Mouse (Mus musculus) urinary bladder, postnatal 10 days (tissue): ENCODE results near the gene Arhgap17.

Experiments used
- DNase-seq: peaks from one replicate; pipeline ENCODE4 v3.0.0; 2022; ENCODE audit warnings: low spot score

Gene Arhgap17

GRCm38 (mm10) chr7:123368778-123369746, 653 bp downstream of the Arhgap17 start:
- DNase-seq: peak; percentile 21

DNA sequence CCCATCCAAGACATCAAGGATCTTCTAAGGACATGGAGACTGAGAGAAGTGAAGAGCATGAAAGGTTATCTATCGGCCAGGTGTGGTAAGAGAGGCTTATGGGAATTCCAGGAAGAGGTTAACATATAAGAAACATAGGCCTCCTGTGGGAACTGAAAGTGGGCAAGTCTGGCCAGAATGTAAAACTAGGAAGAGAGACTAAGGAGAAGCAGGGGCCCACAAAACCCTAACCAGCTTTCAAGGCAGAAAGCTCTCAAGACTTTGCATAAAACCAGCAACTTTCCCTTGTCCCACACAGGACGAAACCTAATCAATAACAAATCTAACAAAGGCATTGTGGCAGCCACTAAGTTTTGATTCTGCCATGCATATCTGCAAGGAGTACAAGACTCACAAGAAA, 1.5 kb downstream of the Arhgap17 start:
- DNase-seq: no peak

DNA sequence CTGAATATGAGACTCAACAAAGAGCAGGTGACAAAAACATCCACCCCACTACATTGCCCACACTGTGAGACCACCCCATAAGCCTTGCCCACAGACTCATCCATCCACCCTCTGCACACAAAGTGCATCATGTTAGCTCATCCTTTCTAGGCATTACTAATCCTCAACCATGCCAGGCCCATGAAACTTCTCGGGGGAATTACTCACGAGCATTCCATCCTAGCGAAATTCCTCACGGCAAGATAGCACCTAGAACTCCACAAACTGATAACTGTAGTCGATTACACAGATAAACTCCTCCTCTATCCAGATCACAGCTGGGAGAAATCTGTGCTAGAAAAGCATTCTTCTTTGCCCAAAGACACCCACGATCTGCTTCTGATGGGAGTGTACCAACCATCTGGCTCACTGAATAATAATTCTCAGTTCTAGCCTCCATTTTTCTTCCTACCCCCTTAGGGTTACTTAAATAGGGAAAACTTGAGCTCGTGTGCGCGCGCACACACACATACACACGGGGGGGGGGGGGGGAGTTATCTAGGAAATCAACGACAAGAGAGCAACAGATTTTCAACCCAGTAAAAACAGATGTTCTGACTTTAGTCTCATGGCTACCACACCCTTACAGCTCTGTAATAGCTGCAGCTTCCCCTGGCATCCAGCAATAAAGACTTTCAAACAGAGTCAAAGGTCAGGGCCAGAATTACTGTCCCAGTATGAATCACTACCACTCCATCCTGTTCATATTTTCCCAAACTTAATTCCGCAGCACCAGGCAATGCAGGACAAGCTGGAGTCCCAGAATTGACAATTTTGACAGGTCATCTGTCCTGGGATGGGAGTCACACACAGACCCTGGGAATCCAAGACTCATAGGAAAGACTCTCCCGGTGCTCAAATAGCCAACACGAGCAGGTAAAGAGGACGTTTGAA, 2.2 kb downstream of the Arhgap17 start:
- DNase-seq: no peak

DNA sequence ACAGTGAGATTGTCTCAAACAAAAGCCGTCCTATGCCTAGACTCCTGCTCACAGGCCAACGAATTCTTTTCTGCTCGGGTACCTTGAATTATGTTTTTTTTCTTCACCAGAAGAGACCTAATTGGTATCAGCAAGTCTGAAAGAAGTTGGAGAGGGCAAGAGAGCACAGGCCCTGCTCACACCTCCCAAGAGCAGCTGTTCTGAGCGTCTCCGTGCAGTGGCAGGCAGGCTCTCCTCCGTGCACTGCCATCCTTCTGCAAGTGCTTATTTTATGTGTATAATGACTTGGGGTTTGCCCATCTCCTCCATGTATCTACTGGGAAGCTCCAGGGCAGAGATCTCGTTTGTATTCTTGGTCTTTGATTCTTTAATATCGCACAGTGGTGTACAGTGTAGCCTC, 2.9 kb downstream of the Arhgap17 start:
- no peak for DNase-seq

DNA sequence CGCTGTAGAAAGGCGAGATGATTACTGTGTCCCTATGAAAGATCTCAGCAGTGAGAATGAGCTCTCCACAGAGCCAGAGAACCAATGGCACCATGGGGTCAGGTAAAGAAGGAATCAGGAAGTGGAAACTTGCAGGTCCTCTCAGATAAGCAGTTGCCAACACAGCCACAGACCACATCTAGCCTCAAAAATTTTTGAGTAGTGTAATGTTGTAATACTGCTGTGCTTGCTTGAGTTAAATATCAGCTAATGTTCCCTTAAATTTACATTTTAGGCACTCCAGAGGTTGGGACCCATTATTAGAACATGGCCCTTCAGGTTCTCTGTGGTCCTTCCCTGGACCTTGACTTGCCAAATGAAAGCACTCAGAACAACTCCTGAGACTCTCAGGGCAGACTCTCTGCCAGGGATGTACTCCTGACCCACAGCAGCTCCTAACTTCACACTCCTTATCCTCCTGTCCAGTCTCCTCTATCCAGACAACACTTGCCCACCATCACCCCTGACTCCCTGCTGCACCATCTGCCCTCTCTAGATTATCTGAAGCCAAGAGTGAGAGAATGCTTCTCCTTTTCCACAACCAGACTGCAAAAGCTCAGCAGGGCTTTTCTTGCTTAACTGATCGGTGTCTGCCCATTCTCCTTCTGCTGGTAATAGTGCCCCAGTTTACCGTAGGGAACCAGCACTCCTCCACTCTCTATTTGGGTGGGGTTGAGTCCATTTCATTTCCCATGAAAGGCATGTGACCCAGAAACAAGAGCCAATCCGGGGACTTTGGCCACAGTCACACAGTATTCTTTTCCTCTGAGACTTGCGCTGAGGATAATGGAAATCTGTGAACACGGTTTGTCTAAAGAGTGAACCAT, 3.6 kb downstream of the Arhgap17 start:
- DNase-seq: no peak

- no peak for DNase-seq
Measured at GRCm38 (mm10) chr7:123363971-123364370, 5.7 kb downstream of the Arhgap17 start.

GRCm38 (mm10) chr7:123362806-123363205, 6.9 kb downstream of the Arhgap17 start:
- no peak for DNase-seq

DNA sequence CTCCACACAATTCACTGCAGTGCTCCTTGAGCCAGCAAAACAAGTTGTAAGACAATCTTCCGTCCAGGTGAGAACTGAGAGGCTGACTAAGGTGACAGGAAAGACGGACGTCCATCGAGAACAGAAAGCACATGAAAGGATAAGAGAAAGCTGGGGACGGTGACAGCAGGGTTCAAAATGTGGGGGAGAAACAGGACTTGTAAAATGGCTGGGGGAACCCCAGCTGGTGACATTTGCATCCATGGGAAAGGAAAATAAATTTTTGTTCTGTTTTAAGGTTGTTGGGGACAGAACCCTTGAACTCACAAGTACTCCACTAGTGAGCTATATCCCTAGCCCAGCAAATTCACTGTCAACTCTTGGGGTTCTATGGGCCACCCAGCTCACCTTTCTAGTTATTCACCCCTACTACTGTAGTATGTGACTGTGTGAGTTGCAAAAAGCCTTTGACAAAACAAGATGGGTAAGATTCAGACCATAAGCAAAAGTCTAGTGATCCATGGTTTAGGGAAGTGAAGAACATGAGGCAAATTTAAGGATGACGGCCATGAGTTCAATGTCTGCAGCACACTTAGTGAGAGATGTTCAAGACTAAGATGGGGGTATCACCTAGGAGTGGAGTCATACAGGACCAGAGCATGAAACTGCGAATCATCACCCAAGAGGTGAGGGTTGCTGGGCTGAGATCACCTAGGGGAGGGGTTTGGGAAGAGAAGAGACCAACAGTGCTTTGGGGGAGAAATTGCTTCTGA, 8.3 kb downstream of the Arhgap17 start:
- no peak for DNase-seq

DNA sequence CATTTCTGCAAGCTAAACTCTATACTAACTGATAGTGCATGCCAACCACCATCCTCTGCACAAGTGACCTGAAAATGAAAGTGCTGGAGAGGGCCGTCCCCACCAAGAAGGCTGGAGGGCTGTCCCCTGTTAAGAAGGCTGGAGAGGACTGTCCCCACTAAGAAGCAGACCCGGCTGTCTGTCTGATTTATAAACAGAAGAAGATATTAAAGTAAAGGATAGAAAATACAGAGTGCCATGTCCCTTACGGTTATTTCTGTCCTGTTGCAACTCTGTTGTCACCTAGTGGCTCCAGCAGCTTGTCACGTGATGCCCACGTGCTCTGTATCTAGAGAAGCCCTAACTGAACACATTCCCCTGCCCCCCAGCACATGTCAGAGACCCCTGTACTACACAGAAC, 9.5 kb downstream of the Arhgap17 start:
- DNase-seq: no peak

GRCm38 (mm10) chr7:123359101-123359500, 10.6 kb downstream of the Arhgap17 start:
- DNase-seq: no peak

- DNase-seq: no peak
Measured at GRCm38 (mm10) chr7:123356158-123356557, 13.6 kb downstream of the Arhgap17 start.

GRCm38 (mm10) chr7:123354851-123355250, 14.9 kb downstream of the Arhgap17 start:
- DNase-seq: no peak

- no peak for DNase-seq
Measured at GRCm38 (mm10) chr7:123354392-123354791, 15.3 kb downstream of the Arhgap17 start.

- DNase-seq: no peak
Measured at GRCm38 (mm10) chr7:123353879-123354278, 15.8 kb downstream of the Arhgap17 start.

DNA sequence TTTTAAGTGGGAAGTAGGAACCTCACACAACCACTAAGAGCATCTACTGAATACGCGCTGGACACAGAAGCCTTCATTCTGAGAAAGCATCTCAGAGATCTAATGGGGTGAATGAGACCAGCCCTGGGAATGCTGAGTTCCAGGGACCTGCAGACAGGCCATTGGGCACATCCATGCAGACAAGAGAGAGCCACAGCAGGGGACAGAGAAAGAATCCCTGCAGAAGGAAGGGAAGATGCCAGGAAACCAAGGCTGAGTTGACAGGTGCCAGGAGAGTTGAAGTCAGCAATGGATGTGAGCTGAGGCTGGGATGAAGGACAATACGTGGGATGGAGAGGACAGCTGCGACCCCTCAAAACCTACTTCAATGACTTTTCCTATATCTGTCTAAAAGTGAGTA, 16.6 kb downstream of the Arhgap17 start:
- no peak for DNase-seq

GRCm38 (mm10) chr7:123350243-123350642, 19.5 kb downstream of the Arhgap17 start:
- DNase-seq: no peak

- no peak for DNase-seq
Measured at GRCm38 (mm10) chr7:123349813-123350212, 19.9 kb downstream of the Arhgap17 start.

GRCm38 (mm10) chr7:123346631-123347290, 23.0 kb downstream of the Arhgap17 start:
- DNase-seq: no peak

GRCm38 (mm10) chr7:123345041-123345544, 24.6 kb downstream of the Arhgap17 start:
- no peak for DNase-seq
